Mouse (Mus musculus) lung, embryonic 16.5 days (tissue): ENCODE measurements around the gene Cd320. TPM values are rescaled to one million over a fixed set of nuclear protein-coding genes. Genes with fewer than 3 reads are reported as not detected.
"Not testable (repeated sequence)": the region's sequence is repeated elsewhere in the genome, so short reads cannot be mapped to it uniquely, and the experiment has no call there.

Experiments
- ATAC-seq: fragments of 200-750 bp; cut with Nextera tagmentation; 2 replicates; pipeline ENCODE4 v1.8.0; 2017; ENCODE audit warnings: low read depth, mild to moderate bottlenecking, moderate library complexity
- H3K27ac ChIP-seq: fragments of 300-500 bp; sonication (generic); 2 replicates; pipeline ENCODE4 v1.5.1; 2014; ENCODE audit warnings: mild to moderate bottlenecking, control low read depth, low read length
- H3K27me3 ChIP-seq: fragments of 300-500 bp; sonication (generic); 2 replicates; pipeline ENCODE4 v1.6.1; 2014; ENCODE audit warnings: low read depth, low read length, mixed read lengths; ENCODE audit not compliant: control insufficient read depth, insufficient read depth
- H3K36me3 ChIP-seq: fragments of 300-500 bp; sonication (generic); 2 replicates; pipeline ENCODE4 v1.6.1; 2014; ENCODE audit warnings: low read length; ENCODE audit not compliant: control insufficient read depth, insufficient read depth
- H3K4me1 ChIP-seq: fragments of 300-500 bp; sonication (generic); replicated peaks from 2 replicates; pipeline ENCODE4 v1.6.1; 2014; ENCODE audit warnings: low read length, mixed read lengths; ENCODE audit not compliant: control insufficient read depth, insufficient read depth
- H3K4me2 ChIP-seq: fragments of 300-500 bp; sonication (generic); 2 replicates; pipeline ENCODE4 v1.6.1; 2014; ENCODE audit warnings: low read depth, low read length, control low read depth
- H3K4me3 ChIP-seq: fragments of 300-500 bp; sonication (generic); 2 replicates; pipeline ENCODE4 v1.5.1; 2014; ENCODE audit warnings: mild to moderate bottlenecking, low read length, control low read depth
- H3K9ac ChIP-seq: fragments of 300-500 bp; sonication (generic); 2 replicates; pipeline ENCODE4 v1.6.1; 2014; ENCODE audit warnings: low read length, control low read depth
- H3K9me3 ChIP-seq: fragments of 300-500 bp; sonication (generic); 2 replicates; pipeline ENCODE4 v1.6.1; 2016; ENCODE audit warnings: low read length; ENCODE audit not compliant: control insufficient read depth
- WGBS: fragments of 180-500 bp; shearing (Covaris S2); extraction: QIAGEN DNeasy Blood & Tissue Kit; methylation state at CpG from one replicate; pipeline ENCODE4 v1.1.7; 2014; 5-methylcytosine and 5-hydroxymethylcytosine counted together
- polyA plus RNA-seq: library from polyadenylated mRNA; unstranded; fragments of >200 nt; fragmentation: Nextera tagmentation; extraction: Ambion mirVana; gene quantifications from 2 replicates; pipeline ENCODE4 v1.2.1, GENCODE M21; 2015

Cd320 gene
- polyA plus RNA-seq, 1 experiment from 2014 or later: 63.4 TPM

DNA sequence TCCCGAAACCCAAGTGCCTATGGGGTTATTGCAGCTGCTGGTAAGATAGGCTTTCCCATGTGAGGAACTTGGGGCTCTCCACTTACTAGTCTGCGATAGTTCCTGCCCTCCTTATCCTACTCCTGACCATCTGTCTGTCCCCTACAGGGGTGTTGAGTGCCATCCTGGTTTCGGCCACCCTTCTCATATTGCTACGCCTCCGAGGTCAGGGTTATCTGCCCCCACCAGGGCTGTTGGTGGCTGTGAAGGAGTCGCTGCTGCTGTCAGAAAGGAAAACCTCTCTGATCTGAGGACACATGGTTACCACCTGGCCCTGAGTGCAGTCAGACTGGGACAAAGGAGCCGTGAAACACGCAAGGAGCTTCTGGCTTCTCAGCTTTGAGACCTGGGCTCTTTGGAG lies 5.2 kb downstream of the Cd320 start:
- H3K4me2 ChIP-seq: no peak overlapping the region
- ATAC-seq: no peak

DNA sequence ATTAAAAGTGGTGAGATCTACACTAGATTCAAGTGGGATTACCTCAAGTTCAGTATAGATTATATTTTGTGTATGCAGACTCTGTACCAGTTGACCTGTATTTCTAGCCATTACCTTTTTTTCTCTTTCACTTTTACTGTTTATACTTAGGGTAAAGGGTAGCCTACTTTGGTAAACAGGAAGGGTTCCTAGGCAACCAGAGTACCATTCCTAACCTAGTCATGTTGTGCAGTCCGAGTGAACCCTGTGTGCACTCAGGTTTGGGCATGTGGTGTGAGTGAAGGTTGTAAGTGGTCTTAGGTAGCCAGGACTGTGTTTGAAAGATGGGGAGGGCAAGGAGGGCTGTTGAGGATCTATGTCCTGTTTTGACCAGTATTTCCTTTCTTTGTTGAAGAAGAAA lies 8.4 kb downstream of the Cd320 start:
- Histone ChIP-seq H3K36me3 (0 out of 2 replicates have a peak, but pooled peaks cover 2% of the 10 kb centered on the region), H3K4me3 (no peak overlapping the region), H3K9ac (no peak overlapping the region), H3K27ac (no peak overlapping the region), H3K4me2 (no peak overlapping the region), H3K9me3 (no peaks in the 10 kb centered on the region), H3K27me3 (no peaks in the 10 kb centered on the region), H3K4me1 (no peaks in the 10 kb centered on the region)
- no peak for ATAC-seq
- WGBS: 32% methylated on average over 1 of the region's 1 CpGs

More for the DNA sequence above, 5.2 kb downstream of the Cd320 start:
- no peaks in the 10 kb centered on the region for H3K9me3 ChIP-seq
- H3K27ac ChIP-seq: no peak overlapping the region
- H3K27me3 ChIP-seq: no peaks in the 10 kb centered on the region
- H3K9ac ChIP-seq: no peak overlapping the region
- 0 out of 2 replicates have a peak, but pooled peaks cover 2% of the 10 kb centered on the region for H3K36me3 ChIP-seq
- 67% methylated on average over 8 of the region's 8 CpGs for WGBS
- peaks cover 10% of the 10 kb centered on the region for H3K4me1 ChIP-seq
- no peak overlapping the region for H3K4me3 ChIP-seq

DNA sequence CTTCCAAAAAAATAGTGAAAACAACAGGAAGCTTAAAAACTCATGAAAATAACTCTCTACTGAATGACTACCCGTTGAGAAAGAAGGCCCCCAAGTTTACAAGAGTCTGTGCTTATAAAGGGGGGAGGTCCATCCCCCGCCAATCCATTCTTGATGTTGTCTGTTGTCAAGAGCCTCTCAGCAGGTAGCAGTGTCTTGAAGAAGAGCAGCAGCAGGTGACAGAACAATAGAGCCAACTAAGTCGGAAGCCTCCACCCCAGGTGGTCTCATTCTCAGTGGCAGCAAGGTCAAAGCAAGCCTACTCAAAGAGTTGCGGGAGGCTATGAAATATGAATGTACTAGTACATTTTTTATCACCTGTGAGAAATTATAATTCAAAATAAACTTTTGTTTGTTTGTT lies 14.9 kb downstream of the Cd320 start:
- H3K27me3 ChIP-seq: no peaks in the 10 kb centered on the region
- 82% methylated on average over 4 of the region's 4 CpGs for WGBS
- no peaks in the 10 kb centered on the region for H3K9me3 ChIP-seq
- ATAC-seq: no peak
- no peak overlapping the region for H3K9ac ChIP-seq
- no peak overlapping the region for H3K4me2 ChIP-seq
- H3K27ac ChIP-seq: no peak overlapping the region
- H3K36me3 ChIP-seq: no peaks in the 10 kb centered on the region
- no peaks in the 10 kb centered on the region for H3K4me1 ChIP-seq
- no peak overlapping the region for H3K4me3 ChIP-seq

DNA sequence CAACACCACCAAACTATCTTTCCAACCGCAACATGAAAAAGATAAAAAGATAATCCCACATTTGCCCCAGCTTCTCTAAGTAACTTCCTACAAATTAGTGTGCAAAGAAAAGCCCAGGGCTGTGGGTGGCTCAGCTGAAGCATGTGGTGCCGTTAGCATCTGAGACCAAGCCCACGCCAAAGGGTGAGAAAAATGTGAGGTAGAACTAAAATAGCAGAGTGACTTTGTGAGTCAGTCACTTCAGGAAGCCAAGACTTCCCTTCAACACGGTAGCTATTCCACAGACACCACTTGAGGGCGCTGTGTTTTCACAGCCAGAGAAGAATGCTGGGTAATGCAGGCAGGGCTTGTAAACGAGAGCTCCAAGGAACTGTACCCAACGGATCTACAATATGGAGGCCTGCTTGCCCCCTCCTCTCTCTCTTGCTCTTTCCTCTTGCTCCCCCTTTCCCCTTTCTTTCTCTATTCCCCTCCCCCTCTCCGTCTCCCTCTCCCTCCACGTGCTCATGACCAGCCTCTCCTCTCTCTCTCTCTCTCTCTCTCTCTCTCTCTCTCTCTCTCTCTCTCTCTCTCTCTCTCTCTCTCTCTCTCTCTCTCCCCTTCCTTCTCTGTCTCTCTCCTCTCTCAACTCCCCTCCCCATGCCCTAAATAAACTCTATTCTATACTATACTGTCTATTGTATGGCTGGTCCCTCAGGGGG lies 22.6 kb downstream of the Cd320 start:
- Histone ChIP-seq H3K36me3 (no peaks in the 10 kb centered on the region), H3K9me3 (no peaks in the 10 kb centered on the region), H3K27ac (no peak overlapping the region), H3K4me3 (no peak overlapping the region), H3K4me1 (no peaks in the 10 kb centered on the region), H3K9ac (no peak overlapping the region), H3K4me2 (no peak overlapping the region), H3K27me3 (no peaks in the 10 kb centered on the region)
- ATAC-seq: no peak
- 26% methylated on average over 9 of the region's 9 CpGs for WGBS

DNA sequence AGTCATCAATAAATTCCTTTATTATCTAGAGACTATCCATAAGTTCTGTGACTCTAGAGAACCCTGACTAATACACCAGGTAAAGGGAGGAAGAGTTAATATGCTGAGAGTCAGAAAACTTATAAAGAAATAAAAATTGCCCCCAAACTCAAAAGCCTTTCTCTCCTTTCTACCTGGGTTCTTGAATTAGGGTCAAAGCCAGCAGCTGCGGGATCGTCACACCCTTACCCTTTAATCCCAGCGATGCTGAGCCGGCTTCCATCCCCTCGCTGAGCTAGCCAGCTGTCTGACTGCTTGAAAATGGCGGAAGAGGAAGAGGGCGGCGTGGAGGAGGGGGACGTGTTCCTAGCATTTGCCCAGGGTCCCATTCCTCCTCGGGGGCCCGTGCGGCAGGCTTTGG lies 30.6 kb downstream of the Cd320 start, which contains the start of gene Gm7029:
Gene Gm7029, plus strand, starts transcription at position 301 of the 400 bp plus-strand sequence.
- WGBS: no CpG with 5 or more reads among the region's 12 CpGs
- not testable (repeated sequence) for ATAC-seq, H3K27me3 ChIP-seq, H3K4me1 ChIP-seq, H3K9me3 ChIP-seq, H3K4me2 ChIP-seq, H3K27ac ChIP-seq, H3K9ac ChIP-seq, H3K4me3 ChIP-seq
- H3K36me3 ChIP-seq: peaks cover 17% of the 10 kb centered on the region

DNA sequence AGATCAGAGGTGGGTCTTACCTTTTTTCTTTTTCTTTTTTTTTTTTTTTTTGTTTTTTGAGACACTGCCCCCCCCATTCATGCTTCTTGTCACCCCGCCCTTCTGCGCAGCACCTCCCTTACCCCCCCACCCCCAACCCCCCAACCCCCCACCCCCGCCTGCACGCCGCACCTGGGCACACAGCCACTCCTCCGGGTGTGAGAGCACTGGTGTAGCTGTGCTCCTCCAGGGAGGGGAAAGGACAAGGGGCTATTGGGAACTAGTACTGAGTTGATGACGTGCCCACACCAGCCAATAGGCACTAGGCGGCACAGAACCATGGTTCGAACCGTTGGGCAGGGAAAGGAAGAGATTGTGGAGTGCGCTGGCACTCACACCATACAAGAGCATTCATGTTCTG lies 31.5 kb downstream of the Cd320 start:
- Histone ChIP-seq H3K27me3 (no peaks in the 10 kb centered on the region), H3K4me2 (no peak overlapping the region), H3K9me3 (no peaks in the 10 kb centered on the region), H3K4me3 (no peak overlapping the region), H3K9ac (no peak overlapping the region), H3K27ac (no peak overlapping the region), H3K36me3 (peaks cover 21% of the 10 kb centered on the region), H3K4me1 (no peaks in the 10 kb centered on the region)
- WGBS: 82% methylated on average over 11 of the region's 11 CpGs
- no peak for ATAC-seq

DNA sequence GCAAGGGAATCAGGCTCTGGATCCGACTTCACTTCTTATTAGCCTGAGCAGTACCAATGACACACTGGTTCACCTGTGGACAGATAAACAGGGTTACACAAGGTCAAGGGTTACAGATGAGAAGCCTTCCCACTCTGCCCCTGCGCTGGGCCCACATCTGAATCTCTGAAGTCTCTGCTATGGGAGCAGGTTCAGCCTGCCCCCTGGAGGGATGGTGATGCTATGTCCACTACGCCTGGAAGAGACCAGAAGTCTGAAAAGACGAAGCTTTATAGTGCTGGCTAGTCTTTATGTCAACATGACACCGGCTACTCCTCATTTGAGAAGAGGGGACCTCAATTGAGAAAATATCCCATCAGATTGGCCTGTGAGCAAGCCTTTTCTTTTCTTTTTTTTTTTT lies 32.9 kb downstream of the Cd320 start:
- not testable (repeated sequence) for H3K4me1 ChIP-seq, H3K4me2 ChIP-seq, H3K27me3 ChIP-seq, H3K9me3 ChIP-seq, H3K27ac ChIP-seq, H3K4me3 ChIP-seq, H3K9ac ChIP-seq
- ATAC-seq: 0 out of 2 replicates have a peak, but pooled peaks have one; percentile 38
- 80% methylated on average over 5 of the region's 5 CpGs for WGBS
- H3K36me3 ChIP-seq: peaks cover 26% of the 10 kb centered on the region

DNA sequence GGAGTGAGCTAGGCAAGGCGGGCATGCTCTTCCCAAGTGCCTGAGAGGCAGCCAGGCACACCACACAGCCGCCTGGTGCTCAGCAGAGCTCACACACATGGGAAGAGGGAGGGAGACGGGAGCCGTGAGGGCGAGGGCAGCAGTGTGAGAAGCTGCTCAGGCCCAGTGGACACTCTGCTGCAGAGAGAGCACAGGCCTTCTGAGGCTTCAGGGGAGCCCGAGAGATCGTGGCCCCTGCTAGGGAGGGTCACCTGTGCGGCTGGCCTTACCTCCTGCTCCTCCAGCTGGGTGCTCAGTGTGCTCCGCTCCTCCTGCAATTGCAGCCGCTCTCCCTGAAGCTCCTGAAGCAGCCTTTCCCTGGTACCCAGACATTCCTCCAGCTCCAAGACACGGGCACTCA lies 41.4 kb downstream of the Cd320 start:
- peaks cover 21% of the 10 kb centered on the region for H3K36me3 ChIP-seq
- not testable (repeated sequence) for H3K4me2 ChIP-seq, H3K27ac ChIP-seq, H3K27me3 ChIP-seq, H3K9ac ChIP-seq, H3K9me3 ChIP-seq, H3K4me3 ChIP-seq, ATAC-seq, H3K4me1 ChIP-seq
- WGBS: 94% methylated on average over 8 of the region's 11 CpGs

DNA sequence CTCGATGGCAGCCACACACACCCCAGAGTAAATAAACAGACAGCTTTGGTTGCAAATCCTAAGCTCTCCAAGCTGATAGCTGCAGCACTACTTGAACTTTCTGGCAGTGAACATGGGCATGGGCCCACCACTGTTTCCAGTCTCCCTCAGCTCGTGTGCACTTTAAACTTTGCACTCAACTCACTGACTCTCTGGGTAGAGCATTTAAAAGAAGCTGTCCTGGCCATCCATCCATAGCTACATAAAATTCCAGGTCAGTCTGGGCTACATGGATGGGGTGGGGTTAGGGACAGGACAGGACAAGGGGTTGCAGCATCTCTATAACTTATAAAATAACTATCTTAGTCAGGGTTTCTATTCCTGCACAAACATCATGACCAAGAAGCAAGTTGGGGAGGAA lies 44.9 kb downstream of the Cd320 start:
- not testable (repeated sequence) for H3K4me1 ChIP-seq, H3K4me3 ChIP-seq, H3K27me3 ChIP-seq, ATAC-seq, H3K9ac ChIP-seq, H3K9me3 ChIP-seq, H3K4me2 ChIP-seq, H3K27ac ChIP-seq
- peaks cover 12% of the 10 kb centered on the region for H3K36me3 ChIP-seq
- 26% methylated on average over 2 of the region's 2 CpGs for WGBS

DNA sequence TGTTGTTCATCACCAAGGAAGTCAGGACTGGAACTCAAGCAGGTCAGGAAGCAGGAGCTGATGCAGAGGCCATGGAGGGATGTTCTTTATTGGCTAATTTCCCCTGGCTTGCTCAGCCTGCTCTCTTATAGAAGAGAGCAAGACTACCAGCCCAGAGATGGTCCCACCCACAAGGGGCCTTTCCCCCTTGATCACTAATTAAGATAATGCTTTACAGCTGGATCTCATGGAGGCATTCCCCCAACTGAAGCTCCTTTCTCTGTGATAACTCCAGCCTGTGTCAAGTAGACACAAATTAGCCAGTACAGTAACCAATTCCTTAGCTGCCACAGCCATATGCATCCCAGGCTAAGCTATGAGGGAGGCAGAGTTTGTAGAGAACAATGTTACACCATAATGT lies 45.3 kb downstream of the Cd320 start:
- not testable (repeated sequence) for H3K27ac ChIP-seq, ATAC-seq, H3K9me3 ChIP-seq, H3K27me3 ChIP-seq, H3K4me1 ChIP-seq, H3K4me2 ChIP-seq, H3K9ac ChIP-seq, H3K4me3 ChIP-seq
- H3K36me3 ChIP-seq: peaks cover 12% of the 10 kb centered on the region
